Mouse (Mus musculus) midbrain, embryonic 13.5 days (tissue): ENCODE measurements around the gene Tshz2. TPM values are rescaled to one million over a fixed set of nuclear protein-coding genes. Genes with fewer than 3 reads are reported as not detected.

Experiments used
- ATAC-seq: fragments of 200-750 bp; cut with Nextera tagmentation; 2 replicates; pipeline ENCODE4 v1.8.0; 2017; ENCODE audit warnings: mild to moderate bottlenecking, moderate TSS enrichment, moderate library complexity
- H3K27ac ChIP-seq: fragments of 300-500 bp; sonication (generic); 2 replicates; pipeline ENCODE4 v1.5.1; 2015; ENCODE audit warnings: inconsistent platforms, mild to moderate bottlenecking, moderate library complexity
- H3K27me3 ChIP-seq: fragments of 300-500 bp; sonication (generic); 2 replicates; pipeline ENCODE4 v1.6.1; 2015; ENCODE audit warnings: mild to moderate bottlenecking, inconsistent platforms
- H3K36me3 ChIP-seq: fragments of 300-500 bp; sonication (generic); 2 replicates; pipeline ENCODE4 v1.6.1; 2015; ENCODE audit warnings: mild to moderate bottlenecking, inconsistent platforms
- H3K4me1 ChIP-seq: fragments of 300-500 bp; sonication (generic); replicated peaks from 2 replicates; pipeline ENCODE4 v1.6.1; 2015; ENCODE audit warnings: inconsistent platforms
- H3K4me2 ChIP-seq: fragments of 300-500 bp; sonication (generic); replicated peaks from 2 replicates; pipeline ENCODE4 v1.6.1; 2015; ENCODE audit warnings: moderate library complexity, mild to moderate bottlenecking, inconsistent platforms
- H3K4me3 ChIP-seq: fragments of 300-500 bp; sonication (generic); replicated peaks from 2 replicates; pipeline ENCODE4 v1.5.1; 2015; ENCODE audit warnings: mild to moderate bottlenecking, inconsistent platforms
- H3K9ac ChIP-seq: fragments of 300-500 bp; sonication (generic); replicated peaks from 2 replicates; pipeline ENCODE4 v1.6.1; 2015; ENCODE audit warnings: mild to moderate bottlenecking, inconsistent platforms
- H3K9me3 ChIP-seq: fragments of 300-500 bp; sonication (generic); 2 replicates; pipeline ENCODE4 v1.6.1; 2016; ENCODE audit warnings: mild to moderate bottlenecking, inconsistent platforms
- whole genome bisulfite sequencing: fragments of 180-500 bp; shearing (Covaris S2); methylation state at CpG from one replicate; pipeline ENCODE4 v1.1.7; 2015; 5-methylcytosine and 5-hydroxymethylcytosine counted together
- polyA plus RNA-seq: library from polyadenylated mRNA; unstranded; fragments of >200 nt; fragmentation: Nextera tagmentation; extraction: Ambion mirVana; gene quantifications from 2 replicates; pipeline ENCODE4 v1.2.1, GENCODE M21; 2015

Tshz2 gene
- polyA plus RNA-seq, 1 experiment from 2014 or later: 13.1 TPM

DNA sequence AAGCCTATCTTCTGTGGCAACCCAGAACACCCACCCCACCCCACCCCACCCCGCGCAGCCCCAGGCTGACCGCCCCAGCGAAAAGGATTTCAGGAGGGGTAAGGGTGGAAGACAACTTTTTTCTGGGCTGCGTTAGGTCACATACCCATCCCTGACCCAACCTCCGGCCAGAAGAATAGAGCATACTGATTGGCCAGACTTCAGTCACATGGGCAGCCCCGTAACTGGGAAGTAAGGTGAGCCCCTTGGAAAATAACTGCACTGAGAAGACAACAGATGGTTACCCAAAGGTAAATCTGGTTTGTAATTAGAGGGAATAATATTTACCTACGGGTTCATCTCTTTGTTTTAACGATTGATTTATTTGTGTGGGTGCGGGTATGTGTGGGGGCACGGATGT, 402.0 kb downstream of the Tshz2 start:
- no peak overlapping the region for H3K4me2 ChIP-seq
- no peaks in the 10 kb centered on the region for H3K27me3 ChIP-seq
- 97% methylated on average over 11 of the region's 11 CpGs for WGBS
- no peak overlapping the region for H3K9ac ChIP-seq
- no peaks in the 10 kb centered on the region; the same call in 1 of the 2 replicates for H3K9me3 ChIP-seq
- no peak overlapping the region for H3K27ac ChIP-seq
- no peak for ATAC-seq
- H3K4me1 ChIP-seq: peaks cover 16% of the 10 kb centered on the region
- H3K36me3 ChIP-seq: no peaks in the 10 kb centered on the region
- H3K4me3 ChIP-seq: no peak overlapping the region

- H3K9ac ChIP-seq: no peak overlapping the region
- H3K27ac ChIP-seq: peak overlapping the region; percentile 60; the same call in 1 of the 2 replicates
- no peaks in the 10 kb centered on the region; the same call in 1 of the 2 replicates for H3K9me3 ChIP-seq
- no peaks in the 10 kb centered on the region for H3K36me3 ChIP-seq
- WGBS: 33% methylated on average over 11 of the region's 11 CpGs
- H3K4me1 ChIP-seq: peaks cover 19% of the 10 kb centered on the region
- H3K27me3 ChIP-seq: no peaks in the 10 kb centered on the region; the same call in 1 of the 2 replicates
- H3K4me3 ChIP-seq: no peak overlapping the region
- ATAC-seq: no peak
- peak overlapping the region; percentile 36 for H3K4me2 ChIP-seq
Observed at GRCm38 (mm10) chr2:170036791-170037241, 404.0 kb downstream of the Tshz2 start.

GRCm38 (mm10) chr2:170037346-170037745, 404.5 kb downstream of the Tshz2 start:
- no peak overlapping the region for H3K9ac ChIP-seq
- no peak for ATAC-seq
- H3K9me3 ChIP-seq: no peaks in the 10 kb centered on the region; the same call in 1 of the 2 replicates
- peaks cover 19% of the 10 kb centered on the region for H3K4me1 ChIP-seq
- WGBS: 69% methylated on average over 13 of the region's 13 CpGs
- H3K4me2 ChIP-seq: no peak overlapping the region
- H3K27ac ChIP-seq: peak overlapping the region; percentile 19; the same call in 1 of the 2 replicates
- H3K27me3 ChIP-seq: no peaks in the 10 kb centered on the region; the same call in 1 of the 2 replicates
- H3K36me3 ChIP-seq: no peaks in the 10 kb centered on the region
- H3K4me3 ChIP-seq: no peak overlapping the region

DNA sequence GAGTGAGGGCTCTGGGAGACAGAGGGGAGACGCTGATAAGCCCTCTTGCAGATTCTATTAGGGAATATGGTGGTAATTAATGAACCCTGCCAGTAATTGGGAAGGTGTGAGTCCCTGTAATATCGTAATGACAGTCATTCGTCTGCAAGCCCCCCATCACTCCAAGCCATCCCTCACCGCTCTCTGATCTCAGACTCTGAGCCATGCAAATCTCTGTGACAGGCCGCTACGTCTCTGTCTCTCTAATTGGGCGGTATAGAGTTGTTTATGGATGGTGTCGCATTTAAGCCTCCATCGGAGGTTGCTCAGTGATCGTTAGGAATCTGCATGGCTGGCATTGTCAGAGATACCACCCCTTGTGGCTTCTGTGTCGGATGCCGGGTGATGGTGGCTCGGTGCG, 407.0 kb downstream of the Tshz2 start:
- Histone ChIP-seq H3K27ac (no peak overlapping the region; the same call in 1 of the 2 replicates), H3K4me1 (peaks cover 19% of the 10 kb centered on the region), H3K36me3 (no peaks in the 10 kb centered on the region), H3K27me3 (no peaks in the 10 kb centered on the region; the same call in 1 of the 2 replicates), H3K4me2 (no peak overlapping the region), H3K9ac (no peak overlapping the region), H3K4me3 (no peak overlapping the region), H3K9me3 (no peaks in the 10 kb centered on the region; the same call in 1 of the 2 replicates)
- ATAC-seq: no peak; the same call in 1 of the 2 replicates
- WGBS: 44% methylated on average over 14 of the region's 14 CpGs

DNA sequence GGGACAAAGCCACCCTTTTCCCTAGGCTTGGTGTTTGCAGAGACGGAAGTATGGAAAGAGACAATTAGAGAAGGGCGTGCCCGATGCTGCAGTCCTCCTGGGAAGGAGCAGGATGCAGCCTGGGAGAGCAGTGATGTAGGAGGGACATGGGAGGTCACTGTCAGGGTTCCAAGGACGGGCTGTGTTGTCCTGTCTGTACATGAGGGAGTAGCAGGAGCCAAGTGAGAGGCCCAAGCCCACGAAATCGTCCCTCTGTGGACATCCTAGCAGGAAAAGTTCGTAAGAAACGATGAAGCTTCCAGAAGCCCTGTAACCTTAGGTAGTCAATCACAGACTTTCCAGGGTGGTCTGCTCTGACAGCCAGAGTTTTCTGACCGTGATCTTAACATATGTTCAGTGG, 408.3 kb downstream of the Tshz2 start:
- Histone ChIP-seq H3K27ac (no peak overlapping the region), H3K9me3 (peaks cover 4% of the 10 kb centered on the region), H3K4me1 (peaks cover 18% of the 10 kb centered on the region), H3K4me3 (no peak overlapping the region), H3K27me3 (no peaks in the 10 kb centered on the region; the same call in 1 of the 2 replicates), H3K36me3 (no peaks in the 10 kb centered on the region), H3K9ac (no peak overlapping the region), H3K4me2 (no peak overlapping the region)
- 74% methylated on average over 9 of the region's 9 CpGs for WGBS
- ATAC-seq: no peak

GRCm38 (mm10) chr2:170042471-170043213, 409.8 kb downstream of the Tshz2 start:
- Histone ChIP-seq H3K27ac (no peak overlapping the region), H3K36me3 (no peaks in the 10 kb centered on the region), H3K4me3 (no peak overlapping the region), H3K27me3 (no peaks in the 10 kb centered on the region; the same call in 1 of the 2 replicates), H3K9ac (no peak overlapping the region), H3K4me1 (peaks cover 7% of the 10 kb centered on the region), H3K4me2 (no peak overlapping the region), H3K9me3 (peaks cover 4% of the 10 kb centered on the region)
- no peak for ATAC-seq
- 85% methylated on average over 12 of the region's 12 CpGs for WGBS

GRCm38 (mm10) chr2:170043290-170043689, 410.5 kb downstream of the Tshz2 start:
- no peak for ATAC-seq
- Histone ChIP-seq H3K4me3 (no peak overlapping the region), H3K36me3 (no peaks in the 10 kb centered on the region), H3K27ac (no peak overlapping the region), H3K4me1 (peaks cover 7% of the 10 kb centered on the region), H3K27me3 (no peaks in the 10 kb centered on the region; the same call in 1 of the 2 replicates), H3K4me2 (no peak overlapping the region), H3K9ac (no peak overlapping the region), H3K9me3 (peaks cover 4% of the 10 kb centered on the region)
- 85% methylated on average over 8 of the region's 10 CpGs for WGBS

DNA sequence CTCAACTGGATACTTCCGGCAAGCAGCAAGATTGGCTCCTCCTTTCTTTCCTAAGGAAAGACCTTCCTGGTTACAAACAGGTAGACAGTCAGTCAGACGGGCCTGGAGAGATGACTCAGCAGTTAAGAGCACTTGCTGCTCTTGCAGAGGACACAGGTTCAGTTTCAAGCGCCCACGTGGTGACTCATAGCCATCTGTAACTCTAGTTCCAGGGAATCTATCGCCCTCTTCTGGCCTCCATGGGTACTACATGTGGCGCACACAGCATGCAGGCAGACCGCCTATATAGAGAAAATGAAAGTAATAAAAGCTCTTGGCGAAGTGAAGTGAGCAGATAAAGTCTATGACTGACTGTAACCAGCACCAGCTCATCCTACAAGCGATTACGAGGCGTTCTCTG, 413.1 kb downstream of the Tshz2 start:
- 86% methylated on average over 11 of the region's 11 CpGs for WGBS
- no peaks in the 10 kb centered on the region for H3K36me3 ChIP-seq
- no peak overlapping the region for H3K9ac ChIP-seq
- H3K4me3 ChIP-seq: no peak overlapping the region
- H3K9me3 ChIP-seq: peaks cover 4% of the 10 kb centered on the region
- H3K4me2 ChIP-seq: no peak overlapping the region
- ATAC-seq: no peak
- H3K27ac ChIP-seq: no peak overlapping the region
- no peaks in the 10 kb centered on the region; the same call in 1 of the 2 replicates for H3K27me3 ChIP-seq
- H3K4me1 ChIP-seq: no peaks in the 10 kb centered on the region

DNA sequence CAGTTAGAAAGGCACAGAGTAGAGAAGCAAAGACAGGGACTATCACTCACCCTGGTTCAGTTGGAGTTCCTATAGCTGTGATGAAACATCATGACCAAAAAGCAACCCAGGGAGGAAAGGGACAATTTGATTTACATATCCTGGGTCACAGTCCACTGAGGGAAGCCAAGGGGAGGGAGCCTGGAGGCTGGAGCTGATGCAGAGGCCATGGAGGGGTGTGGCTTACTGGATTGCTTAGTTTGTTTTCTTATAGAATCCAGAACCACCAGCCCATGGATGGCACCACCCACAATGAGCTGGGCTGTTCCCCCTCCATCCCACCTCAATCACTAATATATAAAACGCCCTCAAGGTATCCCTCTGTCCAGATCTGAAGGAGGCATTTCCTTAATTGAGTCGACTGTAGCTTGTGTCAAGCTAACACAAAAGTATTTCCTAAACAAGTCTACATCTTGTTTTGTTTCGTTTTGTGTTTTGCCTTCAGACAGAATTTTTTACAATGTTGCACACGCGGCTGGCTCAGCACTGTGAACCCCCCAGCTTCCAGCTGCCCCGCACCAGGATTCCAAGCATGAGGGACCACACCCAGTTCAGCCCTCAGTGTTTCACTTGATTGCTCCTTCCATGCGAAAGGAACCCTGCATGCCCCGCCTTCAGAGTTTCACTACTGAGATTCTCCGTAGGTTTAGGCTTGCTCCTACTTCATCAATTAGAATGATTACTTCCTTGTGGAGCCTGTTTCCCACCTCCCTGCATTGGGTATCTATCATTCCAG, 413.7 kb downstream of the Tshz2 start:
- ATAC-seq: no peak
- Histone ChIP-seq H3K4me2 (no peak overlapping the region), H3K4me1 (no peaks in the 10 kb centered on the region), H3K4me3 (no peak overlapping the region), H3K9me3 (peaks cover 4% of the 10 kb centered on the region), H3K36me3 (no peaks in the 10 kb centered on the region), H3K9ac (no peak overlapping the region), H3K27ac (no peak overlapping the region), H3K27me3 (no peaks in the 10 kb centered on the region; the same call in 1 of the 2 replicates)
- WGBS: 90% methylated on average over 9 of the region's 9 CpGs

DNA sequence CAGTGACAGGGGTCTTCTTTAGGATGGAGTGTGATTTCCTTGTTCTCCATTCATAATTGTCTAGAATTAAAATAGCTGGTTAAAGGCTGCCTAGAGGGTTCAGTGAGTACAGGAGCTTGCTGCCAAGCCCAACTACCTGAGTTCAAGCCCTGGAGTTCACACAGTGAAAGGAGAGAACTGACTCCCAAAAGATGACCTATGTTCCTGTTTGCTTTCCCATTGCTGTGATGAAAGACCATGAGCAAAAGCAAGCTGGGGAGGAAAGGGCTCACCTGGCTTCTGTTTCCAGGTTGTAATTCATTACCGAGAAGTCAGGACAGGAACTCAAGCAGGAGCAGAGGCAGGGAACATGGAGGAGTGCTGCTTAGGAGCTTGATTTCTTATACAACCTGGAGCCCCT, 416.0 kb downstream of the Tshz2 start:
- no peaks in the 10 kb centered on the region for H3K27me3 ChIP-seq
- H3K4me2 ChIP-seq: no peak overlapping the region
- 96% methylated on average over 1 of the region's 1 CpGs for WGBS
- ATAC-seq: no peak
- H3K9me3 ChIP-seq: peaks cover 4% of the 10 kb centered on the region
- H3K27ac ChIP-seq: no peak overlapping the region
- H3K4me3 ChIP-seq: no peak overlapping the region
- no peak overlapping the region for H3K9ac ChIP-seq
- no peaks in the 10 kb centered on the region for H3K4me1 ChIP-seq
- H3K36me3 ChIP-seq: no peaks in the 10 kb centered on the region

- H3K9ac ChIP-seq: no peak overlapping the region
Observed at GRCm38 (mm10) chr2:170050651-170051050, 417.8 kb downstream of the Tshz2 start.

GRCm38 (mm10) chr2:170051441-170051840, 418.6 kb downstream of the Tshz2 start:
- ATAC-seq: no peak
- 53% methylated on average over 6 of the region's 6 CpGs for WGBS
- no peak overlapping the region for H3K27ac ChIP-seq

More at GRCm38 (mm10) chr2:170050651-170051050, 417.8 kb downstream of the Tshz2 start:
- Histone ChIP-seq H3K9me3 (peaks cover 4% of the 10 kb centered on the region), H3K27me3 (no peaks in the 10 kb centered on the region), H3K36me3 (no peaks in the 10 kb centered on the region), H3K4me1 (no peaks in the 10 kb centered on the region), H3K27ac (no peak overlapping the region), H3K4me3 (no peak overlapping the region), H3K4me2 (no peak overlapping the region)
- no peak for ATAC-seq
- WGBS: 33% methylated on average over 5 of the region's 5 CpGs

More at GRCm38 (mm10) chr2:170051441-170051840, 418.6 kb downstream of the Tshz2 start:
- no peak overlapping the region for H3K4me3 ChIP-seq
- H3K9ac ChIP-seq: no peak overlapping the region
- no peaks in the 10 kb centered on the region for H3K4me1 ChIP-seq
- no peak overlapping the region for H3K4me2 ChIP-seq
- H3K9me3 ChIP-seq: no peaks in the 10 kb centered on the region
- no peaks in the 10 kb centered on the region for H3K36me3 ChIP-seq
- H3K27me3 ChIP-seq: no peaks in the 10 kb centered on the region
